Mouse (Mus musculus) lung, postnatal 14 days (tissue): ENCODE data around the gene Zcchc8.

Experiments used
- DNase-seq: peaks from one replicate; pipeline ENCODE4 v3.0.0; 2021

Gene Zcchc8

DNA sequence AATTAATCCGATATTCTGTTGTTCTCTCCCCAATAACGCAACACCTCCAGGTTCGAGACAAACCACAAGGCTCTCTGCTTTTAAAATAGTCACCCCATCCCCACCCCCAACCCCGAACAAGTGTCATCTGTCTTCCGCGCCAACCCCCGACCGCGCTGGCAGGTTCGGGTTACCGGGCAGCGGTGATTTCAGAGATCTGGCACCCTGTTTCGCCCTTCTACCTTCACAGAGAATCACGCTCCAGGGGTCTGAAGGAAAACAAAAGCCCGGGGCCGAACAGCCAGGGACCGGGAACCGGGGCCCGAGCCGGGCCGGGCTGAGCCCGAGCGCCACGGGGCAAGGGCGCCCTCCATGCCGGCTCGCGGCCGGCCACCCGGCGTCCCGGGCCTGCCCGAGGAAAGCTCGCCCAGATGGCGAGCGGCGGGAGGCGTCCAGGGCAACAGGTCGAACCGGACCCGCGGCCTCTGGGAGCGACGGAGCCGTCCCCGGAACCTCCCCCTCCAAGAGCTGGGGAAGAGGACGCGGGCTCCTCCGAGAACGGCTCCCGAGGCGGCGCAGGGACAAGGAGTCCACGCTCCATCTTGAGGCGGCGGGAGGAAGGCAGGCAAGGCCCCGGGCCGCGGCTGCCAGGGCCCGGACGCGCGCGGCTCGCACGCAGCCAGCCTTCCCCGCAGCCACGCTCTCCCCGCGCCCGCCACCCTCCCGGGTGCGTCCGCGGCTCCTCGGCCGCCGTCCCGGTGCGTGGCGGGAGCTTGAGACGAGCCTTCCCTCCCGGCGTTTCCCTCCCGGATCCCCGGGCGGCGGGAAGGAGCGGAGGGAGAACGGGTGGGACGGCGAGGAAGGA is 37.3 kb downstream of the Zcchc8 start:
- peak; percentile 62 for DNase-seq

DNA sequence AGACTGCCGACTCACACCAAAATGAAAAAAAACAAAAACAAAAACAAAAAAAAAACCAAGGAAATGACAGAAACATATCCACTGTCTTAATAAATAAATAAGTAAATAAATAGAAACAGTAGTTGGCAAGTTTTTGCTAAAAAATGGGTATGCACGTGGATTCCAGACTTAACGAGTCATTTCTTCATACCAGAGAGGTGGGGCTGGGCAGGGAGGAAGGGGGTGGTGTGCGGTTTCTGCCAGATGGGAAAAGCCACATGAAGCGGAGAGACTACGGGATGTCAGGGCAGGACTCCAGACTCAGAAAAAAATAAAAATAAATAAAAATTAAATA is 37.9 kb downstream of the Zcchc8 start:
- peak; percentile 46 for DNase-seq

DNA sequence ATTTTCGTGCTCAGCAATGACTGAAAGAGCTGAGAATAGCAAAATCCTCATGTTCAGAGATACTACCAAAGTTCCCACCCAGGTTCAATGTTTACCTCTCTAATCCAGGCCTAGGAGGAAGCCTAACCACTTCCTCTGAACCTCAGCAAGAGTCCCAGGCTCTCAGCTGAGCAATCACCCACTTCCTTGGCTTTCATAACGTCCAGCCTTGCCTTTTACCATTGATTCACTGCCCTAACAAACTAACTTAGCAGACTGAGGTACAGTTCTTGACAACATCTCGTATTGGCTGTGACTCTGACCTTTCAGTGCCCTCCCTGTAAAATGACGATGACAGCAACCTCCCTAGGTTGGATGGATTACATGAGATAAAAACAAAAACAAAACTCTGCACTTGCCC is 38.5 kb downstream of the Zcchc8 start:
- DNase-seq: no peak

DNA sequence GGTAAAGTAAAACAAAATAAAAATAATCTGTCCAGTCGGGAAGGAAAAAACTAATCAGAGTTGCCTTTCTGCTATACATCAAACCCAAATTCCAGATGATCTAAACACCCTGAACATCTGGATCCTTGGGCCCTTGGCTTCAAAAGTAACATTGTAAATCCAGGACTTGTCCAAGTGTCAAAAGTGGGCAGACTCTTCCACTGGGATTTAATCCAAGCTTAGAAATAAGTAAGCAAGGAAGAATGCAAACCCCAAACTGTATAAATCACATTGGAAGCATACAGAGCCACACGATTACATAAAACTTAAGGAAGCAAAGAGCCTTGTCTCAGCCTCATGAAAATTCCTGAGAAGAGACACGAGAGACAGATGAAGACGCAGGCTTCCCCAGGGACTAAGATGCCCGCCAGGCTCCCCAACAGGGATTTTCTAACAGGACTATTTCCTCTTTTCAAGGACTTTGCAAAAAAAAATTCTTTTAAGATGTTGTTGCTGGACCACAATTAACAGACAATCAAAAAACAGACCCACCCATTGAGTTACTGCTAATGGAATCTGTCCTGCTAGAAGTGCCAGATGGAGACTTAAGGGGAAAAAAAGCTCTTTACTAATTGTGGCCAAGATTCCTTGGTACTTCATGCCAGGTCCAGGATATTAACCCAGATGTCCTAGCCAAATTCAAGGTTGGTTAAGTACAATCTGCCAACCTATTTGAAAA is 41.2 kb downstream of the Zcchc8 start:
- no peak for DNase-seq

DNA sequence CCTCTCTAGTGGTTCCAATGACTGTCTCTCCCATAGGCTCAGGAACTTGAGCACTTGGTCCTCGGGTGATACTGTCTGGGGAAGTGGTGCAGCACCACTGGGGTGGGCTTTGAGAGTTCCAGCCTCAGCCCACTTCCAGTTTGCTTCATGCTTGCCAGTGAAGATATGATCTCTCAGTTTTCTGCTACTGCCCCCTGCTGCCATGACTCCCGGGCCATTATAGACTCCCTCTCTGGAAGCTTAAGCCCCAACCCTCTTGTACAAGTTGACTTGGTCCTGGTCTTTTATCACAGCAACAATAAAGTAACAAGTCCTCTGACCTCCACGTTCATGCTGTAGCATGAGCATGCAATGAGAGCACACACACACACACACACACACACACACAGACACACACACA is 41.8 kb downstream of the Zcchc8 start:
- no peak for DNase-seq

DNA sequence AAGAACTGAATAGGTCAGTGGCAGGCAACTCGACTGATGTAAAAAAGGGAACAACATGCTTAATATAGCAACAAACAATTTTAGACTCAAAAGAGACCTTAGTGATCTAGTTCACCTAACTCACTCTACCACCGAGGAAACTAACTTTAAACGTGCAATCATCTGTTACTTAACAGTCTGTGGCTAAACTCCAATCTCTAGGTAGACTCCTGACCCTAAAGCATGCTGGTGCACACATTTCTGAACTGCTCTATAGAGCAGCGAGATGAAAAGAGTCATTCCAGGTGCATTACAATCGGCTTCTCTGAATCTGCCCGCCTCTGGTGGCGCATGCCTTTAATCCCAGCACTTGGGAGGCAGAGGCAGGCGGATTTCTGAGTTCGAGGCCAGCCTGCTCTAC is 45.2 kb downstream of the Zcchc8 start:
- no peak for DNase-seq

DNA sequence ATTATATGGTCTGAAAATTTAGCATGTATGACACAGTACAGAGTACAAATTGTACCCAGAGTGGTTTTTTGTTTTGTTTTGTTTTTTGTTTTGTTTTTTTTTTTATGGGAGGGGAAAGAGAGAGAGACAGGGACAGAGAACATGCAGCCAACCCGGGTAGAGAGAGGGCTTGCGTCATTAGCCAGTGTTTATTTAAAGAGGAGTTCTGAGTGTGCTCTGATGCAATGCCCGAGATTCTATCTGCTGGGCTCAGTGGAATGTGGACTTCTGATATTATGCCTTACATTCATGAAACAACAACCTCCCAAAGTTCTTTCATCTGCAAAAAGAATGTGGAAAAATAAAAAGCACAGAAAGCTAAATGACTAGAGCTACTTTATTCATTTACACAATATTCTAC is 45.7 kb downstream of the Zcchc8 start:
- DNase-seq: no peak

DNA sequence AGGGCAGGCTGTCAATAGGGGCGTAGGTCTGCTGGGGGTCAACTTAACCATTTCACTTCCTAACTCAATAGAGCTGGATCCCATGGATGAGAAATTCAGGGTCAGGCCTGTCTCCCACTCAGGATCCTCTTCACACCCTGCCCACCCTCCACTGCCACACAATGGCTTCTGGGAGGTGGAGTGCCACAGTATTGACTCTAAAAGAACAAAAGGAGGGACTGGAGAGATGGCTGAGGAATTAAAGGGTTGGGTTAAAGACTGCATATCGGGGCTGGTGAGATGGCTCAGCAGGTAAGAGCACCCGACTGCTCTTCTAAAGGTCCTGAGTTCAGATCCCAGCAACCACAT is 49.5 kb downstream of the Zcchc8 start:
- DNase-seq: no peak

DNA sequence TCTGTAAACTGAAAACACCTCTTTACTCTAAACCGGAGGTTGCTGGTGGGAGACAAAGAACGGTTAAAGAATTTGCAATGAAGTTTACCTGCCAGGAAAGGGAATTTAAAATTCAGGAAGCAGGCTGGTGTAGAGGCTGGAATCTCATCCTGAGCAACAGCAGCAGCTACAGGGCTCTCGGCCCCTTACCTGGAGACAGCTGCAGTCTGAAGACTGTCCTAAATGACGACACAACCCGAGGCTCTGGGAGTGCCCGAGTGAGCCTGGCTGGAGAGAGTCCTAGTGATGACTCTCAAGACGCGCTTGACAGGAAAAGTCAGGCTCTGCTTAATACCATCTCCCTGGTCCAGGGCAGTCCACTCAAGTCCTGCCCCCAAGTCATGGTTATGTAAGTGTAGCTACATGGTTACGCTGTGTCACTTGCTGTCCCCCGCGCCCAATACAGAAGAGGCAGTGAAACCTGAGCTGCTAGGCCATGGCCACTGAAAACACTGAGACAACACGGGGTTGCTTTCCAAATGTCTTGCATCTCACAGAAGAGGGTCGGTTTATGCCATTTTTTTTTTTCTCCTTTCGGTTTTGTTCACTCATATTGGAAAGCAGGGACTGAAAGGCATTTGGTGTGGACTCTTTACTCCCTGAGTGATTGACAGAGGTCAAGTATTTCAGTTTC is 50.0 kb downstream of the Zcchc8 start:
- DNase-seq: no peak

DNA sequence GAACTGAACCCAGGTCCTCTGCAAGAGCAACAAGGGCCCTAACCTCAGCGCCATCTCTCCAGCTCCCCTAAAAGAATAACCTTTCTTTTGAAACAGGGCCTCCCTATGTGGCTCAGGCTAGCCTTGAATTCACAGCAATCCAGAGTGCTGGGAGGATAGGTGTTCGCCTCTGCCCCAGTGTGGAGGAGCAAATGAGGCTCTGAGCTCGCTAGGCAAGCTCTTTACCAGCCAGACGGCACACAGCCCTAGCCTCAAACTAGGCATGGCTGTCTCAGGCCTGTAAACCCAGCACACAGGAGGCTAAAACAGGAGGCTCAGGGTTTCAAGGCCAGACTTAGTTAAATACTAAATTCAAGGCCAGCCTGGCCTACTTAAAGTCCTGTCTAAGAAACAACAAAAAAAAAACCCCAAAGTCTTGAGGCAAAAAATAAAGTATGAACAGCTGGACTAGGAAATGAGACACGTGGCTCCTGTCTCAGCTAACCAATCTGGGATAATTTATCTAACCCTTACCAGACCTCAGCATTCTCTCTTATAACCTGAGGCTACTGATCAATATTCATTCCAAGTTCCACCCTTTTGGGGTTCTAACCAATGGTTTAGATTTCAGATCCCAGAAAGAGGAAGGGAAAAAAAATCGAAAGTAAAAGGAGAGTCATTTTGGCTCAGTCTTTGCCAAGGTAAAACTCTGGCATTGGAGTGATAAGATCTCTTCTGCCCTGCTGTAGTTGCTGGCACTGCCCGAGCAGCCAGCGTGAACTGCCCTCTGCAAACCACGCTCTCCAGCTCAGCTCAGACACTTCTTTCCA is 50.7 kb downstream of the Zcchc8 start:
- no peak for DNase-seq

DNA sequence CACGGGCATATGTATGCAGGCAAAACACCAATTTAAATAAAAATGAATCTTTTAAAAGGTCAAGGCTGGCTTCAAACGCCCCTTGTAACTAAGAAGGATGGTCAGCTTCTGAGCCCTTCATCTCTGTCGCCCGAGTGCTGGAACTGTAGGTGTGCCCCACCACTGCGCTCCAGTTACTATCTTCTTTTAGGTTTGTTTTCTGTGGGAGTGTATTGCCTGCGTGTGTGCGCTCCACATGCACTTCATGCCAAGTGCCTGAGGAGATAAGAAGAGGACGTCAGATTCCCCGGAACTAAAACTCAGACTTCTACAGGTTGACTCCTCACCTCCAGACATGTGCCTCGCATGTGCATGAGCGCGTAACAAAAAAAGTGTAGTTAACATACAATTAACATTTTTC is 53.0 kb downstream of the Zcchc8 start:
- no peak for DNase-seq

DNA sequence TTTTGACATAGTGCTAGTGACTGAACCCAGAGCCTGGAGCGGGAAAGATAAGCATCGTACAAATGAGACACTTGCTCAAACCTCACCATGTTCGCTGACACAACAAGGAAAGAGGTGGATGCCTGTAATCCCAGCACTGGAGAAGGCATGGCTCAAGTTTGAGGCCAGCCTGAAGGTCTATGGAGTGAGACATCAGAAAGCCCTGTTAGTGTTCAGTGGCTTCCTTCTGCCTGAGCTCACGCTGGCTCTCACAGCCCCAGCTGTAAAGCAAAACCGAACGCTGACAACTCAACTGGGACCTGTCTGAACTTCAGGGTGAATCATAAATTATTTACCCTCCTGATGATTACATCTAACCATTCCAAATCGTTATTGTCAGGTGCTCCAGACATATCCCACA is 54.9 kb downstream of the Zcchc8 start:
- DNase-seq: no peak

DNA sequence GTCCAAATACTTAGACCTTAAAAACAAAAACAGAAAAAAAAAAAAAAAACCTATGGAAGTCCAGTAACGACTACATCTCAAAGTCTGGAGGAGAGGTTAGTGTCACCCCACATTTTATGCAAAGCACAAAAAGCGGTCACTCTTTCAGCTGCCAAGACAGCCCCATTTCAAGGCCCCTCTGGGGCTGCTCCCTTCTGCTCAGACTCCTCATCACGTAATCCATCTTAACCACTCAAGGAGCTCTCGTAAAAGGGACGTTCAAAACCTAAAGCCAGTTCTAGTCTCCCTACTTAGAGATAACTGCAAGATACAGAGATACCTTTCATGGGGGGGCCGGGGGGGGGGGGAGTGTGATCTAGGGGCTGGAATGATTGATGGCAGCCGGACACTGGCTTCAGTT is 56.6 kb downstream of the Zcchc8 start:
- no peak for DNase-seq

DNA sequence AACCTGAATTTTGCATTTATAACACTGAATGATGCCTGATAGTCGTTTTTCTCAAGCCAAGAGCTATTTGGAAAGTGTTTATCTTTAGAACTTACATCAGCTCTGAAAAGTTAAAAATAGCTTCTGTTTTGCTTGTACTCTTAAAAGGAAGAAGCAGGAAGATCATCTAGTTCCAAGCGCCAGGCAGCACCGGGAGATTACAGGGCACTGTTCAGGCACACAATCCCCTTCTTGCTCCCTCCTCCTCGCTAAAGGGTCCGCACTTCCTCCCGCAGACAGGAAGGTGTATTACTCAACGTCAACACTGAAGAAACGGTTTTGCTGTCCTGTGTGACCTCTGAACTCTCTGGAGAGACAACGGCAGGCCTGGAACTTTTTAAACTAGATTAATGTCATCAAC is 58.8 kb downstream of the Zcchc8 start:
- peak; percentile 47 for DNase-seq

DNA sequence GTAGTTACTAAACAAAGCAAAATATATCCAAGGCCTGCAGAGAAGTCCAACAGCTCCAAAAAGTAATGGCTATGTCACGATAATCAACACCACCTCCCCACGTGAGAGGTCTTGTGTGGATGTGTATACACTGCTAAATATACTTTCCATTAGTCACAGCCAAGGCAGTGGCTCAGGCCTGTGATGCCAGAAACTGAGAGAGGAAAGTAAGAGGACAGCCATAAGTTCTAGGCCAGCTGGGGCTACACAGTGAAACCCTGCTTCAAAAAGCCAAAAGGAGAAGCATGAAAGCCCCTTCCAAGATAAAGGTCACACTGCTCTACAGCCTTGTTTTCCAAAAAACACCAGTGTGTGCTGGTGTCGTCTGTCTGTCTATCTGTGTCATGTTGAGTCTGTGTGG is 59.3 kb downstream of the Zcchc8 start:
- no peak for DNase-seq

DNA sequence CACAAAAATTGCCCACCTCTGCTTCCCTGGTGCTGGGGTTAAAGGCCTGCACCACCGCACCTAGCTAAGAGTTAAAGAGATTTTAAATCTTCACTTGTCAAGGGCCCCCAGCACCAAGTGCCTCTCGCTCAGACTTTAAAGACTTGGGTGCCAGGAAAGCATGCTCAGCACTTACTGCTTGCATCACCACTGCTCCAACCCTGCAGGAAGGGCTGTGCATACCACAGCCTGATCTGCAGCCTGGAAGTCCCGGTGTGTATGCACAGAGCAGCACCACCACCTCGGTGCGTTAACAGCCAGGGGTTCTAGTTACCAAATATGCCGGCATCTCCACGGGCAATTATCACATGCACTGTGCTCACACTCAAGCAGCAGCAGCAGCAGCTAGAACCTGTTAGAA is 63.2 kb downstream of the Zcchc8 start:
- DNase-seq: no peak

DNA sequence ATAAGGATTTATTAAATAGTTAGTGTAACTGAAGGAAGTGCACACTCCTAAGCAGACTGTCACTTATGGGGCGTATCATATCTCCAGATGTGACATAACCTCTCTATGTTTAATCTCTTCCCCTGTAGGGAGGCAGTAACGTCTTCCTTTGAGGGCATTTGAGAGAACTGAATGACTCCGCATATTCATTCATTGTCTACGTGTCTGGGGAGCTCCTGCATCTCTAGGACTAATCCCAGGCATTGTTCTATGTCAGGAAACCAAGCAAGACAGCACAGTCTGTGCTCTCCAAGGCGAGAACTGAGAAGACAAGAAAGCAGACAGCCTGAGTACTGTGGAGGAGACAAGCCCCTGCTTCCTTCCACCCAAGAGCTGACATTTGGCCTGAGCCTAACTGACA is 66.0 kb downstream of the Zcchc8 start:
- DNase-seq: no peak

DNA sequence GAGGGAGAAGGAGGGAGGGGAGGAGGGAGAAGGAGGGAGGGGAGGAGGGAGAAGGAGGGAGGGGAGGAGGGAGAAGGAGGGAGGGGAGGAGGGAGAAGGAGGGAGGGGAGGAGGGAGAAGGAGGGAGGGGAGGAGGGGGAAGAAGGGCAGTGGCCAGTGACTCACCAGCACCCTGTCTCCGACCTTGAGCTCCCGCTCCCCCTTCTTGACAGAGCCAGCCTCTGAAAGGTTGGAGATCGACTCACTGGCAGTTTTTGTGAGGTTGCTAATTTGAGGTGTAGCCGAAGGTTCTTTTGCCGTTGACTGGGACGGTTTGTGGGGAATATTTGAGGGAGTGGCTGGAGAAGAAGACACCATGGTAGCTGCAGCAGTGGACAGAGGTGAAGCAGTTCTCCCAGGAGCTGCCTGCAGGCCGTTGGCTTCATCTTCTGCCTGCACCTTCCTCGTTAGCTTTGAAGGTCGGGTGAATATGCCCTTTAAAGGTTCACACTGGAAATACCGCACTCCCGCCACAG is 67.6 kb downstream of the Zcchc8 start:
- no peak for DNase-seq

DNA sequence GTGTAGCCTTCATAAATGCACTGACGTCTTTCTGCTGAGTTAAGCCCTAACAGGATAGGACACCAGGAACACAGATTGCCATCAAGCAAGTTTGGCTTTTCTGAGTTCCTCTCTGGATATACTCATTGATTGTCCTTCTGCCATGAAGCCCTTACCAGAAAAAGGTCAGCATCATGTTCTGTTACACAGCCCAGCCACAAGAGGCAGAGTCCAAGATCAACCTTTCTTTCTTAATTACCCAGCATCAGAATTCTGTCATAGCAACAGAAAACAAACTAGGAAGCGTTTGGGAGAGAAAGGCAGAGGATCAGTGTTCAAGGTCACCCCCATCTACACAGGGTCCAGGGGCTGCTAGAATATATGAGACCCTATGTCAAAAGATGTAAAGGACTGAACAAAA is 70.1 kb downstream of the Zcchc8 start:
- DNase-seq: no peak
